Mouse (Mus musculus): ENCODE data around the gene 1700016H13Rik. TPM values are rescaled to one million over a fixed set of nuclear protein-coding genes. Genes with fewer than 3 reads are reported as not detected.
A peak's percentile ranks its signal among the peaks of the same experiment; 100 is the strongest.

The 1700016H13Rik gene
- 0.16 and 0.20 TPM in 2 replicates for polyA plus RNA-seq (2016; fragmentation: Nextera tagmentation; extraction: Ambion mirVana)

- DNase-seq (ENCODE audit: low spot score), result peak; percentile 85
- no peaks in the 10 kb centered on the region for H3K36me3 ChIP-seq
- peaks cover 12% of the 10 kb centered on the region for H3K27me3 ChIP-seq (ENCODE audit: low read depth, poor library complexity, severe bottlenecking)
- 0 out of 2 replicates have a peak, but pooled peaks cover 9% of the 10 kb centered on the region for H3K4me1 ChIP-seq
- peak within 1 kb of the TSS; percentile 85 for H3K27ac ChIP-seq
- no peaks in the 10 kb centered on the region for H3K9me3 ChIP-seq (replicated peaks)
- peak within 1 kb of the TSS; percentile 64 for H3K4me3 ChIP-seq
- WGBS, result under 1% methylated on average over 56 of the region's 56 CpGs
Measured at GRCm38 (mm10) chr5:103655346-103656118, at the start of gene 1700016H13Rik. Gene 1700016H13Rik (minus strand): TSS chr5:103656010.

- over 99% methylated on average over 4 of the region's 4 CpGs for WGBS
Measured at GRCm38 (mm10) chr5:103705331-103705730, 49.5 kb upstream of the 1700016H13Rik start.

DNA sequence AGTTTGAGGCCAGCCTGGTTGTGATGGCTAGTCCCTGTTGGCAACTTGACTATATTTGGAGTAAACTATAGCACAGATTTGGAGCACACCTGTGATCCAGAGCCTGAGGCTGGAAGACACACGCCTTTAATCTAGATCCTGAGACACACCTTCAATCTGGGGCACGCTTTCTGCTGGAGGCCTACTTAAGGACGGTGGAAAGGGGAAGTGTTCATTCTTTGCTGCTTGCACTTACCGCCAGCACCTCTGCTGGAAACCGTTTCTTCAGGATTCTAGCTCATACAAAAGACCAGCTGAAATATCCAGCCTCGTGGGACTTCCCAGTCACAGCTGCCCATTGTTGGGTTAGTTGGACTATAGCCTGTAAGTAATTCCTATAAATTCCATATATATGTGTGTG, 46.7 kb upstream of the 1700016H13Rik start:
- Histone ChIP-seq H3K4me3 (no peak overlapping the region), H3K36me3 (no peaks in the 10 kb centered on the region), H3K27me3 (ENCODE audit: low read depth, poor library complexity, severe bottlenecking) (peaks cover 2% of the 10 kb centered on the region; the same call in 1 of the 2 replicates), H3K9me3 (replicated peaks) (no peaks in the 10 kb centered on the region), H3K4me1 (peaks cover 2% of the 10 kb centered on the region; the same call in 1 of the 2 replicates), H3K27ac (no peak overlapping the region)
- WGBS, result 79% methylated on average over 6 of the region's 6 CpGs
- no peak for DNase-seq (ENCODE audit: low spot score)

More at GRCm38 (mm10) chr5:103705331-103705730, 49.5 kb upstream of the 1700016H13Rik start:
- no peaks in the 10 kb centered on the region for H3K9me3 ChIP-seq (replicated peaks)
- no peaks in the 10 kb centered on the region for H3K4me1 ChIP-seq
- H3K4me3 ChIP-seq, result no peak overlapping the region
- no peak for DNase-seq (ENCODE audit: low spot score)
- H3K27me3 ChIP-seq (ENCODE audit: low read depth, poor library complexity, severe bottlenecking), result no peaks in the 10 kb centered on the region
- no peak overlapping the region for H3K27ac ChIP-seq
- no peaks in the 10 kb centered on the region for H3K36me3 ChIP-seq

DNA sequence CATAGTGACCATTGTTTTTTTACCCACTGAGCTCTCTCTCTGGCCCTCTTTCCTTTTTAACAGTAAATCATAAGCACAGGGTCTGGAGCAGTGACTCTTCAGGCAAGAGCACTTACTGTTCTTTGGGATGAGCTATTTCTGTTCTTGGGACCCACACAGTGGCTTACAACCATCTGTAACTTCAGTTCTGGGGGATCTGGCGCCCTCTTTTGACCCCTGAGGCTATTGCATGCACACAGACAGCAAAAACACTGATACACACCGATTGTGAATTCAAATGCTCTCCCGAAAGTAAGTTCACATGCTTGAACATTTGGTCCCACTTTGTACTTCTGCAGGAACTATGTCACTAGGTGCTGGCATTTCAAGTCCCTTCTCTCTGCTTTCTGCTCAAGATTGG, 45.7 kb upstream of the 1700016H13Rik start:
- DNase-seq (ENCODE audit: low spot score), result no peak
- Histone ChIP-seq H3K9me3 (replicated peaks) (no peaks in the 10 kb centered on the region), H3K27me3 (ENCODE audit: low read depth, poor library complexity, severe bottlenecking) (peaks cover 7% of the 10 kb centered on the region; the same call in 1 of the 2 replicates), H3K27ac (no peak overlapping the region), H3K4me3 (no peak overlapping the region), H3K4me1 (peaks cover 7% of the 10 kb centered on the region; the same call in 1 of the 2 replicates), H3K36me3 (no peaks in the 10 kb centered on the region)
- 72% methylated on average over 3 of the region's 3 CpGs for WGBS

- Histone ChIP-seq H3K4me1 (peaks cover 7% of the 10 kb centered on the region; the same call in 1 of the 2 replicates), H3K9me3 (replicated peaks) (no peaks in the 10 kb centered on the region), H3K36me3 (no peaks in the 10 kb centered on the region), H3K27ac (no peak overlapping the region), H3K27me3 (ENCODE audit: low read depth, poor library complexity, severe bottlenecking) (peaks cover 10% of the 10 kb centered on the region; the same call in 1 of the 2 replicates), H3K4me3 (no peak overlapping the region)
- 91% methylated on average over 2 of the region's 2 CpGs for WGBS
- DNase-seq (ENCODE audit: low spot score), result no peak
Measured at GRCm38 (mm10) chr5:103700661-103701060, 44.9 kb upstream of the 1700016H13Rik start.

- no peaks in the 10 kb centered on the region for H3K36me3 ChIP-seq
- H3K4me1 ChIP-seq, result peaks cover 7% of the 10 kb centered on the region; the same call in 1 of the 2 replicates
- peaks cover 15% of the 10 kb centered on the region for H3K27me3 ChIP-seq (ENCODE audit: low read depth, poor library complexity, severe bottlenecking)
- H3K27ac ChIP-seq, result no peak overlapping the region
- 44% methylated on average over 4 of the region's 4 CpGs for WGBS
- H3K9me3 ChIP-seq (replicated peaks), result no peaks in the 10 kb centered on the region
- no peak for DNase-seq (ENCODE audit: low spot score)
- no peak overlapping the region for H3K4me3 ChIP-seq
Measured at GRCm38 (mm10) chr5:103699537-103699936, 43.7 kb upstream of the 1700016H13Rik start.

DNA sequence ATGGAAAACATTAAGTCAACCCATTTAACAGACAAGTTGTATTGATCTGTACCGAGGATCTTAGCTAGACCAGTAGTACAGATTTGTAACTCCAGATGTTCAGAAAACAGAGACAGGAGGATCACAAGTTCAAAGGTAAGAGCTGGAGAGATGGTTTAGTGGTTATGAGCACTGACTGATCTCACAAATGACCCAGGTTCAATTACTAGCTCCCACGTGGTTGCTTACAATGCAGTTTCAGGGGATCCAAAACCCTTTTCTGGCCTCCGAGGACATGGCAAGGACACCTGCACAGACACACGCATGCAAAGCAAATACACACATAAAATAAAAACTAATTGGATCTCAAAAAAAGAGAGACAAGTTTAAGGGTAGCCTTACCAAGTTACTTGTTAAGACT, 42.8 kb upstream of the 1700016H13Rik start:
- 77% methylated on average over 4 of the region's 4 CpGs for WGBS
- no peaks in the 10 kb centered on the region for H3K9me3 ChIP-seq (replicated peaks)
- DNase-seq (ENCODE audit: low spot score), result no peak
- H3K27ac ChIP-seq, result no peak overlapping the region
- peaks cover 10% of the 10 kb centered on the region for H3K4me1 ChIP-seq
- no peaks in the 10 kb centered on the region for H3K36me3 ChIP-seq
- peaks cover 25% of the 10 kb centered on the region for H3K27me3 ChIP-seq (ENCODE audit: low read depth, poor library complexity, severe bottlenecking)
- no peak overlapping the region for H3K4me3 ChIP-seq

- Histone ChIP-seq H3K36me3 (no peaks in the 10 kb centered on the region), H3K27ac (no peak overlapping the region), H3K4me3 (no peak overlapping the region), H3K27me3 (ENCODE audit: low read depth, poor library complexity, severe bottlenecking) (peaks cover 31% of the 10 kb centered on the region), H3K9me3 (replicated peaks) (no peaks in the 10 kb centered on the region), H3K4me1 (peaks cover 16% of the 10 kb centered on the region)
- 82% methylated on average over 5 of the region's 5 CpGs for WGBS
- no peak for DNase-seq (ENCODE audit: low spot score)
Measured at GRCm38 (mm10) chr5:103697875-103698491, 42.2 kb upstream of the 1700016H13Rik start.

DNA sequence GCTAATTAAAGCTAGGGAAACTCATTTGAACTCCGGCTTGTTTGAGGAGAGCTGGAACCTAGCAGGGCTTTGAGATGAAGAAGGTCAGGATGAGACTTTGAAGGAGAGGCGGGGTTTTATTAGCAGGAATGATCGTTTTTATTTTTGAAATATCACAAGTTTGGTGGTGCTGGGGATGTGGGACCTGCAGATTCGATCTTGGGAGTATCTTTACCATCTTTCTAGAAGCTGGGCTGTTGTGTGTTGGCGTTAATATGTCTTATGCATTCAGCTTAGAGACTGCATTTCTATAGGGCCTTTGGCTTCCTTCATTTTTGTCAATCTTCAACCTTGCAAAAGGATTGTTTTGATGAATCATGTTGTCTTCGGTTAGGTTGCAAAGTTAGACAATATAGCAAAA, 38.3 kb upstream of the 1700016H13Rik start:
- no peak overlapping the region for H3K4me3 ChIP-seq
- no peak for DNase-seq (ENCODE audit: low spot score)
- no peak overlapping the region for H3K27ac ChIP-seq
- peaks cover 29% of the 10 kb centered on the region for H3K4me1 ChIP-seq
- peaks cover 39% of the 10 kb centered on the region for H3K27me3 ChIP-seq (ENCODE audit: low read depth, poor library complexity, severe bottlenecking)
- WGBS, result 54% methylated on average over 6 of the region's 6 CpGs
- no peaks in the 10 kb centered on the region for H3K9me3 ChIP-seq (replicated peaks)
- H3K36me3 ChIP-seq, result no peaks in the 10 kb centered on the region

DNA sequence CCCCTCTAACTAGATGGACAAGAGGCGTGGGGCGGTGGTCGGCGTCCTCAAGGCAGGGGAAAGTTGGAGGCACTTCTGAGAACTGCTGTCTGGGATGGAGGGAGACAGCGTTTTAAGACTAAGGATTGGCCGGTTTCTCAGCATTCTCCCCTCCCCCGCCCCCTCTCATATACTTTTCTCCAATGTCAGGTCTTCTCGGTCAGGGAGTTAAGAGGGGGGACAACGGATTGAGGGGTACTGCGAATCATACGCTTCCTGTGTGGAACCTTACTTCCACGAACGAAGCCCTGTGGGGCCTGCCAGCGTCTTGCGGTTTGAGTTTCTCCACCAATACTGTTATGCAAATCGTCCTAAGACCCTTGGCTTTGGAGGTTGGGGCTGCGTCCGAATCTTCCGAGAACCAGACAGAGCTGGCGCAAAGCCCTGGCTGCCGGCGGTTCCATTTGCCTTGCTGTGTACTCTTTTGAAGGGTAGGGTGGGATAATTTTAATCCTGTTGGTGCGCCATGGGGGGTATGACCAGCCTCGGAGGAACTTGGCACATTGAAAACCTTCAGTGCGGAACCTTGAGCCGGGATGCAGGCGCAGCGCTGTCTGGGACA, 37.3 kb upstream of the 1700016H13Rik start:
- 2% methylated on average over 28 of the region's 28 CpGs for WGBS
- peak; percentile 54 for DNase-seq (ENCODE audit: low spot score)
- Histone ChIP-seq H3K9me3 (replicated peaks) (no peaks in the 10 kb centered on the region), H3K36me3 (no peaks in the 10 kb centered on the region), H3K27me3 (ENCODE audit: low read depth, poor library complexity, severe bottlenecking) (peaks cover 39% of the 10 kb centered on the region), H3K27ac (peak overlapping the region; percentile 66; the same call in 1 of the 2 replicates), H3K4me1 (peaks cover 29% of the 10 kb centered on the region), H3K4me3 (peak overlapping the region; percentile 75)

DNA sequence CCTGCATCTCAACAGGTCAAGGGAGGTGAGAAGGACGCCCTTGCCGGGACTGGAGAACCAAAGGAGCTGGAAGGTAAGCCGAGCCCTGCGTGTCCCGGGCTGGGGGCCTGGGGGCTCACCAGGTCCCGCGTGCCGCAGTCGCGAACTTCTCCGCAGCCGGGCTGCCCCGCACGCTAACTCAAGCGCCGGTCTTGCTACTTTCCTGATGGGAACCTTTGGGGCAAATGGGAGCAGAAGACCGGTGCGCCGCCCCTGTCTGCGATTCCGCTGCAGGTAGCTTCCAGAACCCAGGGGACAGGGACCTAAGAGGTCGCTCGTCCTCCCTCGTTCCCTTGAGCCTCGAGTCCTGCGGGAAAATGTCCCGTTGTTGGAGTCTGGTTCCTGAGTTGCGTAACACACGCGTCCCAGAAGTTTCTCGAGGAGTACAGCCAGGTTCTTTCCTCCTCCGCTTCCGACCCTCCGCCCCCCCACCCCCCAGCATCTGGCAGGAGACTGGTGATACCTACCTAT, 36.8 kb upstream of the 1700016H13Rik start:
- WGBS, result under 1% methylated on average over 34 of the region's 34 CpGs
- peak overlapping the region; percentile 75 for H3K4me3 ChIP-seq
- H3K9me3 ChIP-seq (replicated peaks), result no peaks in the 10 kb centered on the region
- H3K36me3 ChIP-seq, result no peaks in the 10 kb centered on the region
- peak overlapping the region; percentile 66 for H3K27ac ChIP-seq
- DNase-seq (ENCODE audit: low spot score), result no peak
- peaks cover 37% of the 10 kb centered on the region for H3K27me3 ChIP-seq (ENCODE audit: low read depth, poor library complexity, severe bottlenecking)
- H3K4me1 ChIP-seq, result peaks cover 27% of the 10 kb centered on the region

DNA sequence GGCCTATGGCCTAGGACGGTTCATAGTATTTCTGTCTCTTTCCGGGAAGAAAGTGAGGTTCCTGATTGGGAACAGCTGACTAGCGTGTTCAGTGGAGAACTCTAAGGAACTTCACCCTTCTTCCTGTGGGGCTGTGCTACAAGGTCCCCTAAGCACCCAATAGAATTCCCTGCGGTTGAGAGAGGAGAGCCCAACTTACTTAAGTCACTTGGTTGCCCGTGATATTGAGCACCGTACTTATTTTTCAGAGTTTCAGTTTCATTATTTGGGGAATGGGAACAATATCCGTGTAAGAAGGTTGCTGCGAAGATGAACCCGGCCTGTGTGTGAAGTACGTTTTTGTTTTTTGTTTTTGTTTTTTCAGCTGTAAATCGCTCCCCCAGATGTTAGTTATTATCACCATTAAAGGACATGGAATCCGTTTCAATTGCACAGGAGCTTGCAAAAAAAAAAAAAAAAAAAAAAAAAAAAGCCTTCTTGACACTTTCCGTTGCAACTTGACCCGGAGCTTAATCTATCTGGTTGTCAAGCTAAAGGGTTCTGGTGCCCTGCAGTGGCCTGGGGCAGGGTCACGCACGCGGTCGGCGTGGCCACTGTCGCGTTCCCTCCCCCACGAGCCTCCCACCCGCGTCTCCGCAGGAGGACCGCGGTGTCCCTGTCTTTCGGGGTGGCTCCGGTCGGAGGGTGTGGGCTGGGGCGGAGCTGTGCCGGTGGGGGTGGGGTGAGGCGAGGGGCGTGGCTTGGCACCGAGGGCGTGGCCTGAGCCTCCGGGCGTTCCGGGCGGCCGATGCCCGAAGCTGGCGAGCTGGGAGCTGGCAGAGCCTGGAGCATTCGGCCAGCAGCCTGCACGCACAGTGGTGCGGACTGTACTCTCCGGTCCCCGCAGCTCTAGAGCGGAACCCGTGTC, 36.1 kb upstream of the 1700016H13Rik start, which contains the start of gene Aff1:
TSS of gene Aff1 (plus strand) at position 751 of the 907 bp plus-strand sequence.
- Histone ChIP-seq H3K4me3 (peak within 1 kb of the TSS; percentile 75), H3K4me1 (peaks cover 22% of the 10 kb centered on the region), H3K9me3 (replicated peaks) (no peaks in the 10 kb centered on the region), H3K36me3 (no peaks in the 10 kb centered on the region), H3K27ac (peak within 1 kb of the TSS; percentile 66), H3K27me3 (ENCODE audit: low read depth, poor library complexity, severe bottlenecking) (peaks cover 34% of the 10 kb centered on the region)
- peak; percentile 91 for DNase-seq (ENCODE audit: low spot score)
- 4% methylated on average over 50 of the region's 50 CpGs for WGBS
